Mouse (Mus musculus) thymus, adult 2 months (tissue): Measurements from ENCODE around the gene Hs6st1.

Experiments
- CTCF ChIP-seq: fragments of 200-500 bp; IDR thresholded peaks from 2 replicates; pipeline ENCODE4 v1.5.1; 2012; ENCODE audit warnings: mild to moderate bottlenecking, control low read depth, low read length, moderate library complexity, borderline replicate concordance; ENCODE audit not compliant: control insufficient read depth, poor library complexity, insufficient read depth; ENCODE audit errors: extremely low read depth
- POLR2A ChIP-seq: fragments of 200-500 bp; IDR thresholded peaks from 2 replicates; pipeline ENCODE4 v1.6.1; 2012; ENCODE audit warnings: mild to moderate bottlenecking, low read length, control low read depth, moderate library complexity; ENCODE audit not compliant: control insufficient read depth, poor library complexity, insufficient read depth; ENCODE audit errors: extremely low read depth

DNA sequence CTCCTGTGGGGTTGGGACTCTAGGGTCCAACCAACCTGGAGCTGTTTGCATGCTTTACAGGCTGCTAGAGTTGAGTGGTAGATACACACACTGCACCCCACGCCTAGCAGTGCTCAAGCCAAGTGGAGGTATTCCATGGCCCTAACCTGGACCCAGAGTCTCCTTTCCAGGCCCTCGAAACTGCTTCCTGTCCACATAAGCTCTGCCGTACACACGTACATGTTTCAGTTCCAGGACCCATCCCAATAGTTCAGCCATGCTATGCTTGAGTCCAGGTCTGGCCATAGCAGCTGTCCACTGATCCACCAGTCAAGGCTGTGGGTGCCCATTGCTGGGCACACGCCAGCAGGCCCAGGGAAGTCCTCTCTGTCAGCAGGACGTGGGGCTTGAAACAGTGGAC is 2.0 kb downstream of the Hs6st1 start:
- TF ChIP-seq POLR2A (no peak), CTCF (no peak)
